Mouse (Mus musculus) central nervous system, embryonic 11.5 days (tissue): ENCODE measurements around the gene 2310033P09Rik. TPM values are rescaled to one million over a fixed set of nuclear protein-coding genes. Genes with fewer than 3 reads are reported as not detected.

Experiments
- polyA plus RNA-seq: library from polyadenylated mRNA; depleted of rRNA; stranded (reverse); fragments of >200 nt; gene quantifications from 2 replicates; pipeline ENCODE4 v1.2.3, GENCODE M21; 2012; rRNA removed

2310033P09Rik gene
- 47.7 and 65.5 TPM in 2 replicates for polyA plus RNA-seq

GRCm38 (mm10) chr11:59208153-59208831 lies at the start of gene 2310033P09Rik:
Gene 2310033P09Rik, plus strand, starts transcription at chr11:59208321.

DNA sequence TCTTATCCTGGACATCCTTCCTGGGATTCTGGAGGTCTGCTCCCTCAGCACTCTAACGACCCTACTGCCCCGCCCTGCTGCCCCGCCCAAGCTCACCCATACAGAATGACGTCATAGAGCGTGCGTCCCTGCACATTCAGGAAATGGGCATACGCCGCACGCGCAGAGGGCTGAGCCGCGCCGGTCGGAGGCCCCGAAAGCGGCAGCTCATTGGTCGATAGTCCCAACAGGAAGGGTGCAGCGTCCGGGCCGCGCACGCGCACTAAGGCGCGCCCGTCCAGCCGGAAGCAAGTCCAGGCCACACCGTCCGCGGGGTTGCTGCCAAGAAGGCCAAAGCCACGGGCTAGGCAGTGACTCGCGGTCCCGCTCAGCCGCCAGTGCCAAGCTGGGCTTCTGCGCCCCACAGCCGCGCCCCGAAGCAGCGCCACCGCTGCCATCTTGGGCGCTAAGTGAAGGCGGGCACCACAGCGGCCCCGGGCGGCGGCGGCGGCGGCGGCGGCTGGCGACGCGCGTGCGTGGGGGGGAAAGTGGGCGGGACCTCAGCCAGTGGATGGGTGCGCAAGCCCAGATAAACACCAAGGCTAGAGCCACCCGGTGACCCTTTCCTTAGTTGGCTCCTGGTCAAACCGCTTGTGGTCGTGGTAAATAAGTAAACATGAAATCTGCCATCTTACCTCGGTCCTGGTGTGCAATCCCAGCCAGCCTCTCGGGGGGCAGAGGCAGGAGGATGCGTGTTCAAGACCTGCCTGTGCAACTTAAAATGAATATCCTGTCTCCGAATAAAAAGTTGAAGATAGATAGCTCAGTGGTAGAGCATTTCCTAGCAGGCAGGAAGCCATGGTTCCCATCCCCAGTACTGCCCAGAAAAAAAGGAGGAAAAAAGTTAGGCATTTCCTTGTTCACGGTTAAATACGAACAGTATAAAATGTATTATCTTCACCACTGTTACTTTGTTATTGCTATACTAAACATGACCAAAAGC lies 44.6 kb upstream of the 2310033P09Rik start, which contains the start of gene Iba57:
Gene Iba57, minus strand, starts transcription at position 485 of the 982 bp plus-strand sequence.

GRCm38 (mm10) chr11:59182864-59183331 lies 25.2 kb upstream of the 2310033P09Rik start, which contains the start of gene Gjc2:
Gene Gjc2, minus strand, starts transcription at chr11:59183213.

DNA sequence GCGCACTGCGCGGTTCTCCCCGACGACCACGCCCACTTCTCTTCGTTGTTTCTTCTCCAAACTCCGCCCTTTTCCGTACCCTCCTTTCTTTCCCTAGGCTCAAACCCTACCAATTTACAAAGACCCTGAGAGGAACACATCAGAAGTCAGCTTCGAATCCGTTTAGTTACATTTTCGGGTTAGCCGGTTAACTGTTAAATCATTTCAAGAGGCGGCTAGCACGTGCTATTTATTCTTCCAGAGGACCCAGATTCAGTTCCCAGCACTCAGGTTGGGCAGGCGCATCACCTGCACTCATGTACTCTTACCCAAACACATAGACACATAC lies 16.1 kb upstream of the 2310033P09Rik start, which contains the start of gene Guk1:
Gene Guk1, minus strand, starts transcription at position 154 of the 328 bp plus-strand sequence.

DNA sequence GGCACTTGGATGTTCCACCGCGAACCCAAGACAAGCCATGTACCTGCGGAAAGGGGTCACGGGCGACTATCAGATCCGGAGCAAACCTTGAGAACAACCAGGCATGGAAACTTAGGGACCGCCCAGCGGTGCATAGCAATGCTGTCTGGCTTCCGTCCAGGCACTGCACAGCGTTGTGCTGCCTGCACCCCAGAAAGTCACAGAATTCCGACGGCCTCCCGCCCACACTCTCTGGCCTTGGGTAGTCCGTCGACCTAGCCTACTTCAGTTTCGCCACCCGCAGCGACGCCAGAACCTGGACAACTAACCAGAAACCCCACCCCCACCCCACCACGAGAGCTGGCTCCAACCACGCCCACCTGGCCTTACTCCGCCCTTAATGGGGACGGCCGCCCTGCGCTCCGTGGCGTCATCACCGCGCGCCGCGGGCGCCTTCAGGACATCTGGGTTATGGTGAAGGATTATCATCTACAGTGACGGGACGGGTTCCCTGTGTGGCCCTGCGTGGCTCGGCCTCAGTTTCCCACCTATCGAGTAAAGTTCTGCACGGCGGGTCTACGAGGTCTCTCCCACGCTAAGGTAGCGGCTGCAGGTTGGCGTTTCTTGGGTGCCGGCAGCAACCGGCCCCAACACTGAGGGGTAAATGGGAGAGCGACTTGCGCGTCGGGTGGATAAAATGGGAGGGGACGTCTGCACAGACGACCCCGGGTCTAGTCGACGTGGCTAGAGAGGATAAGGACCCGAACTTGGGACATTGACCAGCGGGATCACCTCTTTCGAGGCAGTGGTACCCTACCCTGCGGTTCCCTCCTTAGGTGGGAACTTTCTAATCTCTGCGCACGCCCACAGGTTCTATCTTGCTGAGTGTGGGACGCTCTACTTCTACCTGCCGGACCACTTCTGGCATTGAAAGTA lies 5.8 kb upstream of the 2310033P09Rik start, which contains the start of gene Mrpl55:
Gene Mrpl55, plus strand, starts transcription at position 406 of the 915 bp plus-strand sequence.

GRCm38 (mm10) chr11:59228122-59228953 lies 20.2 kb downstream of the 2310033P09Rik start, which contains the start of gene Arf1:
Gene Arf1, minus strand, starts transcription at chr11:59228270.

Other genes with a start within 250 kb of the 2310033P09Rik start
- gene Trim11, start 230.2 kb upstream of the 2310033P09Rik start, polyA plus RNA-seq: 25.3 and 33.0 TPM in 2 replicates
- 0.94 and 2.6 TPM in 2 replicates for gene Obscn, start 71.9 kb upstream of the 2310033P09Rik start, polyA plus RNA-seq
- gene Iba57, start 44.6 kb upstream of the 2310033P09Rik start, polyA plus RNA-seq: 4.7 and 5.5 TPM in 2 replicates
- 0.17 and 0.18 TPM in 2 replicates for gene Gjc2, start 25.1 kb upstream of the 2310033P09Rik start, polyA plus RNA-seq
- gene Guk1, start 16.1 kb upstream of the 2310033P09Rik start, polyA plus RNA-seq: 87.2 and 91.3 TPM in 2 replicates
- 43.4 and 43.8 TPM in 2 replicates for gene Mrpl55, start 5.8 kb upstream of the 2310033P09Rik start, polyA plus RNA-seq
- 411 and 507 TPM in 2 replicates for gene Arf1, start 19.9 kb downstream of the 2310033P09Rik start, polyA plus RNA-seq
- 1.6 and 3.6 TPM in 2 replicates for gene Wnt3a, start 82.4 kb downstream of the 2310033P09Rik start, polyA plus RNA-seq
- 5.0 and 5.1 TPM in 2 replicates for gene Wnt9a, start 98.6 kb downstream of the 2310033P09Rik start, polyA plus RNA-seq
- 0.12 TPM in 1 of 2 replicates, not detected in the other for gene Prss38, start 167.3 kb downstream of the 2310033P09Rik start, polyA plus RNA-seq
- gene Jmjd4, start 241.7 kb downstream of the 2310033P09Rik start, polyA plus RNA-seq: 12.6 and 15.1 TPM in 2 replicates
- 91.0 and 108 TPM in 2 replicates for gene Snap47, start 242.9 kb downstream of the 2310033P09Rik start, polyA plus RNA-seq